Mouse (Mus musculus) G1E-ER4 (cell line): Measurements from ENCODE around the gene Snupn. TPM values are rescaled to one million over a fixed set of nuclear protein-coding genes. Genes with fewer than 3 reads are reported as not detected.

Experiments used
- GATA1 ChIP-seq: IDR thresholded peaks from one replicate; pipeline ENCODE4 v1.8.0; 2012; ENCODE audit warnings: low read length, inconsistent platforms
- polyA plus RNA-seq: library from polyadenylated mRNA; stranded (reverse); fragments of >175 nt; gene quantifications from 2 replicates; pipeline ENCODE4 v1.2.3, GENCODE M21; 2012

The Snupn gene
- 1.1 and 1.3 TPM in 2 replicates for polyA plus RNA-seq

GRCm38 (mm10) chr9:56950414-56951400 lies at the start of gene Snupn:
Snupn (plus strand) TSS chr9:56950878.
- TF ChIP-seq GATA1: no peak

GRCm38 (mm10) chr9:56901187-56901586 lies 49.5 kb upstream of the Snupn start:
- TF ChIP-seq GATA1: no peak

DNA sequence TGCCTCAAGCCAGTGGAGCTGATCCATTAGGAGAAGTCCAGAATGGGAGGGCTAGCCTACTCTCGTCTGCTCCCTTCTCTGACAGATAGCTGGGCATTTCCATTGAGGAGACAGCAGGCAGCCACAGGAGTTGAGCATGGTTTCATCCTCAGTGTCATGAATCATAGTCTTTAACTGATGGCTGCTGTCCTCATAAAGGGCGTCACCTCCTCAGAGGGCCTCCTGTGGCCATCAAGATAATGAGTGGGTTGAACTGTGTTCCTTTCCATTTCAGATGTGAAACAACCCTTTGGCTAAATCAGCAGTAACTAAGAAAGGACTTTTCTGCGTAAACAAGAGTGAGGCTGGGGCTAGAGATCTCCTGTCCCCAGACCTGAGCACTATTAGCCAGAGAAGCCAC lies 47.0 kb upstream of the Snupn start:
- no peak for TF ChIP-seq GATA1

- TF ChIP-seq GATA1: no peak
Observed at GRCm38 (mm10) chr9:56907549-56907948, 43.1 kb upstream of the Snupn start.

- TF ChIP-seq GATA1: no peak
Observed at GRCm38 (mm10) chr9:56911017-56911416, 39.7 kb upstream of the Snupn start.

DNA sequence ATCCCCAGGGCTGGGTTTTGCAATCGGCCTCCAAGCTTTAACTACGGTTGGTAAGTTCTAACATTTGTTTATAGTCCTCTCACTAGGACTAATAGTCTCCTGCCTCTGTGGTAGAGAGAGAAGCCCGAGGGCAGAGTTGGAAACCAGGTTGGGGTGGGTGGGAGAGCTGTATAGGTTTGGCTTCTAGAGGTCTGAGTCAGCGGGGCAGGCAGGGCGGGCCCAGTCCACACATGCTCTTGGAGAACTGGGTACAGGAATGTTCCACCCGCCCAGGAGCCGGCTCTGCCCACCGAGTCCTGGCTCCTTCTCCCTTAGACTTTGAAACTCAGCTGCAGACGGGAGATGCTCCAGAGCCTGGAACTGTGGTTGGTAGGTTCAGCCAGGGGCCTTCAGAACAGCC lies 36.7 kb upstream of the Snupn start:
- TF ChIP-seq GATA1: no peak

- no peak for TF ChIP-seq GATA1
Observed at GRCm38 (mm10) chr9:56915116-56915515, 35.6 kb upstream of the Snupn start.

GRCm38 (mm10) chr9:56915695-56916410 lies 34.8 kb upstream of the Snupn start:
- no peak for TF ChIP-seq GATA1

GRCm38 (mm10) chr9:56917131-56917530 lies 33.5 kb upstream of the Snupn start:
- no peak for TF ChIP-seq GATA1

DNA sequence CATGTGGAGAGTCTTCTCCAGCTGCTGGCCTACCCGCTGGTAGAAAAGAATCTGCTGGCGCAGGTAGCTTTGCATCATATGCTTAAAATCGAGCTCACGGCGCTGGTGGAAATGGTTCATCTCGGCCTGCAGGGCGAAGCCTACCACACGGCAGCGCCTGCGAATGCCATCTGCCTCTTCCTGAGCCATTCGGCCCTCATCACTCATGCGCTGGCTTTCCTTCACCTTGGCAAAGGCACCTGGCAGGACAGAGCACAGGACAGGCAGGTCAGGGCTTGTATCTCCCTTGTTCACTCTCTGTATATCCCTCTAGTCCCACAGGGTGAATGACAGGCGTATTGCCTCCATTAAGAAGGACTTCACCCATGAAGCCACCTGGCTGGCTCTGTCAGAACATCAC lies 32.2 kb upstream of the Snupn start:
- no peak for TF ChIP-seq GATA1

GRCm38 (mm10) chr9:56922746-56923145 lies 27.9 kb upstream of the Snupn start:
- TF ChIP-seq GATA1: no peak

GRCm38 (mm10) chr9:56923841-56924650 lies 26.6 kb upstream of the Snupn start:
- TF ChIP-seq GATA1: no peak

- TF ChIP-seq GATA1: no peak
Observed at GRCm38 (mm10) chr9:56924651-56925027, 26.0 kb upstream of the Snupn start.

DNA sequence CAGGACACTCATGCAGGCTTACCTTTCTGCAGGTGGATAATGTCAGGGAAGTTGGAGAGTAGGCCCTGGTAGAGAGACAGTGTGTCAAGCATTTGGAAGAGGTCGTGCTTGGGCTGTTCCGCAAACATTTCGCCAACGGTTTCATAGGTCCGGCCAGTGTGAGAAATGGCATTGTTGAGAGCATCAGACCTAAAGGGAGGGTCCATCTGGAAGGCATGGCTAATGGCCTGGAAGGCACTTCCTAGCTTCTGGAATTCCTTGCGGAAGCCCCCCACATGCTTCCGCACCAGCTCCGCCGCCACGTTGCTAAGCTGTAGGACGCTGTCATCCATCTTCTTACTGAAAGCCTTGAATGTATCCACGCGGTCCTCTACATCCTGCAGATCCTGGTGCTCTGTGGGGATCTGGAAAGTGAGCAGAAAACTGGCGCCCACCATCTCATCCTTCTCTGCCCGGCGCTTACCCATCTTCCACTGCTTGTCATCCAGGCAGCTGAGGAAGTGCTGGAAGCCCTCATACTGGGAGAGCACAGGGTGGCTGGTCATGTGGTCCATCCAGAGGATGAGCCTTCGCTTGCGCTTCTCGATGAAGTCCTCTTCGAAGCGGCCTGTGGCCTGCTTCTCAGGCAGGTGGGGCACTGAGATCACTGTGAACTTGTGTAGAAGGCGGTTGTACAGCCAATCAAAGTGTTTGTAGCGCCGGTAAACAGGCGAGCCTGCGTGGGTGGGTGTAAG lies 25.2 kb upstream of the Snupn start:
- TF ChIP-seq GATA1: no peak

DNA sequence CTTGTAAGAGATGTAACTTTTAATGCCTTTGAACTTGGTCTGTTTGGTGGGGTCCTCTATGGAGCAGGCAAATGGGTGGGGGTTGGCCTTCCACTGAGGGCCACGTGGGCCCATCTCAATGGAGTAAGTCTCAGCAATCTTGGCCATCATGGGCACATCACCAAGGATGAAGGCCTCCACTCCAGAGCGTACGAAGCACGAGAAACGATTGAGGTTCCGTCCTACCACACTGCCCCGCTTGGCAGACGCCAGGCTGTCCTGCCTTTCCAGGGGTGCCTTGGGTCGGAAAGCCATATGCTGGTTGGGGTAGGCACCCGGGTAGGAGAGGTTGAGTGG lies 24.7 kb upstream of the Snupn start:
- TF ChIP-seq GATA1: no peak
